Mouse (Mus musculus) heart, embryonic 13.5 days (tissue): ENCODE results near the gene Shroom3. TPM values are rescaled to one million over a fixed set of nuclear protein-coding genes. Genes with fewer than 3 reads are reported as not detected.

Source experiments
- ATAC-seq: fragments of 200-750 bp; cut with Nextera tagmentation; 2 replicates; pipeline ENCODE4 v1.8.0; 2017; ENCODE audit warnings: moderate TSS enrichment; ENCODE audit not compliant: insufficient number of reproducible peaks, low FRiP score, low TSS enrichment; ENCODE audit errors: extremely low read depth
- H3K27ac ChIP-seq: fragments of 300-500 bp; sonication (generic); replicated peaks from 2 replicates; pipeline ENCODE4 v1.5.1; 2015; ENCODE audit warnings: moderate library complexity, mild to moderate bottlenecking, inconsistent platforms
- H3K27me3 ChIP-seq: fragments of 300-500 bp; sonication (generic); replicated peaks from 2 replicates; pipeline ENCODE4 v1.6.1; 2015; ENCODE audit warnings: mild to moderate bottlenecking, inconsistent platforms
- H3K36me3 ChIP-seq: fragments of 300-500 bp; sonication (generic); 2 replicates; pipeline ENCODE4 v1.6.1; 2015; ENCODE audit warnings: mild to moderate bottlenecking, inconsistent platforms
- H3K4me1 ChIP-seq: fragments of 300-500 bp; sonication (generic); 2 replicates; pipeline ENCODE4 v1.6.1; 2015; ENCODE audit warnings: inconsistent platforms
- H3K4me2 ChIP-seq: fragments of 300-500 bp; sonication (generic); 2 replicates; pipeline ENCODE4 v1.6.1; 2015; ENCODE audit warnings: inconsistent platforms, mild to moderate bottlenecking, moderate library complexity
- H3K4me3 ChIP-seq: fragments of 300-500 bp; sonication (generic); 2 replicates; pipeline ENCODE4 v1.5.1; 2015; ENCODE audit warnings: moderate library complexity, mild to moderate bottlenecking, inconsistent platforms
- H3K9ac ChIP-seq: fragments of 300-500 bp; sonication (generic); 2 replicates; pipeline ENCODE4 v1.6.1; 2015; ENCODE audit warnings: inconsistent platforms, mild to moderate bottlenecking, moderate library complexity
- H3K9me3 ChIP-seq: fragments of 300-500 bp; sonication (generic); 2 replicates; pipeline ENCODE4 v1.6.1; 2016; ENCODE audit warnings: inconsistent platforms
- WGBS: fragments of 180-500 bp; shearing (Covaris S2); methylation state at CpG from one replicate; pipeline ENCODE4 v1.1.7; 2015; ENCODE audit warnings: mixed read lengths; 5-methylcytosine and 5-hydroxymethylcytosine counted together
- polyA plus RNA-seq: library from polyadenylated mRNA; unstranded; fragments of >200 nt; fragmentation: Nextera tagmentation; extraction: Ambion mirVana; gene quantifications from 2 replicates; pipeline ENCODE4 v1.2.1, GENCODE M21; 2015

Gene Shroom3
- polyA plus RNA-seq, 1 experiment from 2014 or later = 10.3 TPM

DNA sequence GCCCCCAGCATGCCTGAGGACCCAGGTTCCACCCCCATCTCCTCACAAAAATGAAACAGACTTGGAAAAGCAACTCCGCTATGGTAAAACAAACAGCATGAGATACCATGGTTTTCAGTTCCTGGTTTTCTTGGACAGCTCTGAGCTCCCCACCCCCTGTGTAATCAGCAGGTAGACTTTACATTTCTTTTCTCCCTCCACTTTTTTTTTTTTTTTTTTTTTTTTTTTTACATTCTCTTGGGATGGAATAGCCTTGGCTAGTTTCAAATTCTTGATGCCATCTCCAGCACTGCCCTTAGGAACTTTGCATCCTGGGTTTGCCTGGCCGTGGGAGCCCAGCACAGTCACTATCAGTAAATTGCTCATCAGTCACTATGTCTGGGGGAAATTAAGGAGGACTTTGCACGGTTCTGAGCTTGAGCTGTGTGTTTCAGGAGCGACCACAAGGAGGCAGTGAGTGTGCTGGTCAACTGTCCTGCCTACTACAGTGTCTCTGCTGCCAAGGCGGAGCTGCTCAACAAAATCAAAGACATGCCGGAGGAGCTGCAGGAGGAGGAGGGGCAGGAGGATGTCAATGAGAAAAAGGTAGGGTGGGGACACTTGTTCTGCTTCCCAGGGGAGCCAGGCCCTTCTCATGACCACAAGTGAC, 271.7 kb downstream of the Shroom3 start:
- WGBS = 39% methylated on average over 6 of the region's 6 CpGs
- Histone ChIP-seq H3K9me3 (no peaks in the 10 kb centered on the region), H3K9ac (0 out of 2 replicates have a peak overlapping the region, but pooled peaks have one; percentile 10), H3K4me3 (no peak overlapping the region), H3K4me2 (no peak overlapping the region), H3K36me3 (peaks cover 91% of the 10 kb centered on the region), H3K27me3 (no peaks in the 10 kb centered on the region), H3K27ac (peak overlapping the region; percentile 24; the same call in 1 of the 2 replicates), H3K4me1 (peaks cover 49% of the 10 kb centered on the region)
- ATAC-seq = no peak

GRCm38 (mm10) chr5:92959287-92959686, 276.1 kb downstream of the Shroom3 start:
- Histone ChIP-seq H3K27me3 (no peaks in the 10 kb centered on the region), H3K36me3 (peaks cover 71% of the 10 kb centered on the region), H3K9me3 (no peaks in the 10 kb centered on the region), H3K9ac (peak overlapping the region; percentile 68), H3K27ac (peak overlapping the region; percentile 90), H3K4me3 (no peak overlapping the region), H3K4me2 (peak overlapping the region; percentile 34), H3K4me1 (peaks cover 65% of the 10 kb centered on the region)
- ATAC-seq = no peak
- 40% methylated on average over 10 of the region's 10 CpGs for WGBS

- Histone ChIP-seq H3K4me3 (no peak overlapping the region), H3K27ac (peak overlapping the region; percentile 90), H3K4me1 (peaks cover 61% of the 10 kb centered on the region), H3K4me2 (peak overlapping the region; percentile 34), H3K27me3 (no peaks in the 10 kb centered on the region), H3K9ac (peak overlapping the region; percentile 68), H3K9me3 (no peaks in the 10 kb centered on the region), H3K36me3 (peaks cover 71% of the 10 kb centered on the region)
- WGBS = 37% methylated on average over 9 of the region's 9 CpGs
- no peak for ATAC-seq
These were observed 276.5 kb downstream of the Shroom3 start for GRCm38 (mm10) chr5:92959708-92960107.

- H3K36me3 ChIP-seq = peaks cover 71% of the 10 kb centered on the region
- peak overlapping the region; percentile 12; the same call in 1 of the 2 replicates for H3K4me2 ChIP-seq
- H3K4me1 ChIP-seq = peaks cover 53% of the 10 kb centered on the region
- no peak overlapping the region for H3K4me3 ChIP-seq
- peak overlapping the region; percentile 90 for H3K27ac ChIP-seq
- no peaks in the 10 kb centered on the region for H3K9me3 ChIP-seq
- no peak for ATAC-seq
- no peaks in the 10 kb centered on the region for H3K27me3 ChIP-seq
- peak overlapping the region; percentile 38 for H3K9ac ChIP-seq
- 66% methylated on average over 11 of the region's 11 CpGs for WGBS
These were observed 278.1 kb downstream of the Shroom3 start for GRCm38 (mm10) chr5:92961353-92961752.

GRCm38 (mm10) chr5:92961770-92962231, 278.6 kb downstream of the Shroom3 start:
- H3K4me2 ChIP-seq = peak overlapping the region; percentile 23
- 26% methylated on average over 7 of the region's 7 CpGs for WGBS
- H3K27me3 ChIP-seq = no peaks in the 10 kb centered on the region
- H3K4me3 ChIP-seq = no peak overlapping the region
- peak overlapping the region; percentile 90 for H3K27ac ChIP-seq
- peak overlapping the region; percentile 53 for H3K9ac ChIP-seq
- ATAC-seq = no peak
- H3K9me3 ChIP-seq = no peaks in the 10 kb centered on the region
- peaks cover 71% of the 10 kb centered on the region for H3K36me3 ChIP-seq
- H3K4me1 ChIP-seq = peaks cover 53% of the 10 kb centered on the region

GRCm38 (mm10) chr5:92964691-92965090, 281.5 kb downstream of the Shroom3 start:
- 74% methylated on average over 13 of the region's 13 CpGs for WGBS
- peaks cover 59% of the 10 kb centered on the region for H3K36me3 ChIP-seq
- no peak overlapping the region for H3K9ac ChIP-seq
- H3K27ac ChIP-seq = no peak overlapping the region
- H3K4me1 ChIP-seq = peaks cover 38% of the 10 kb centered on the region
- H3K4me3 ChIP-seq = no peak overlapping the region
- ATAC-seq = no peak
- no peak overlapping the region for H3K4me2 ChIP-seq
- no peaks in the 10 kb centered on the region for H3K9me3 ChIP-seq
- no peaks in the 10 kb centered on the region for H3K27me3 ChIP-seq

- Histone ChIP-seq H3K9me3 (no peaks in the 10 kb centered on the region), H3K27me3 (no peaks in the 10 kb centered on the region), H3K9ac (no peak overlapping the region), H3K4me3 (no peak overlapping the region), H3K27ac (no peak overlapping the region), H3K4me2 (no peak overlapping the region), H3K4me1 (peaks cover 19% of the 10 kb centered on the region), H3K36me3 (peaks cover 55% of the 10 kb centered on the region)
- 71% methylated on average over 8 of the region's 9 CpGs for WGBS
- ATAC-seq = no peak
These were observed 283.9 kb downstream of the Shroom3 start for GRCm38 (mm10) chr5:92967143-92967542.

DNA sequence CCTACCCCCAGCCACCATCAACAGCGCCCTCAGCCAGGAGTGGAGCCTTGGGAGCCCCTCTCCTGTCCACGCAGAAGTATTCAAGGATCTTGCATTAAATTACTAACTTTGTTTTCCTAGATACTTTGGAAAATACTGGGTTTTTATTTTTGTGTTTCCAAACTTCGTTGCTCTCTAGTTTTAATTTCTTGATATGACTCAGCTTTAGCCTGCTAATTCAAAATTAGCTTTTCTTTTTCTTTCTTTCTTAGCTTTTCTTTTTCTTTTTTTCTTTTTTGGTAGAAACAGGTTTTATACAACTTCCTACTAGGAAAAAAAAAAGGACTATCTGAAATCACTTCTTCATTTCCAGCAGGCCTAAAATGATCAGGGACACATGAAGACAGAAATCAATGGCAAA, 284.7 kb downstream of the Shroom3 start:
- Histone ChIP-seq H3K4me2 (no peak overlapping the region), H3K4me3 (no peak overlapping the region), H3K4me1 (peaks cover 15% of the 10 kb centered on the region), H3K9ac (no peak overlapping the region), H3K27me3 (no peaks in the 10 kb centered on the region), H3K36me3 (peaks cover 49% of the 10 kb centered on the region), H3K27ac (no peak overlapping the region), H3K9me3 (no peaks in the 10 kb centered on the region)
- no peak for ATAC-seq
- 86% methylated on average over 3 of the region's 3 CpGs for WGBS

GRCm38 (mm10) chr5:92969443-92969842, 286.2 kb downstream of the Shroom3 start:
- H3K9ac ChIP-seq = no peak overlapping the region
- H3K9me3 ChIP-seq = no peaks in the 10 kb centered on the region
- H3K27ac ChIP-seq = no peak overlapping the region
- H3K4me2 ChIP-seq = no peak overlapping the region
- no peaks in the 10 kb centered on the region for H3K27me3 ChIP-seq
- ATAC-seq = no peak
- H3K4me3 ChIP-seq = no peak overlapping the region
- H3K4me1 ChIP-seq = peaks cover 10% of the 10 kb centered on the region
- peaks cover 34% of the 10 kb centered on the region for H3K36me3 ChIP-seq
- 57% methylated on average over 8 of the region's 8 CpGs for WGBS

DNA sequence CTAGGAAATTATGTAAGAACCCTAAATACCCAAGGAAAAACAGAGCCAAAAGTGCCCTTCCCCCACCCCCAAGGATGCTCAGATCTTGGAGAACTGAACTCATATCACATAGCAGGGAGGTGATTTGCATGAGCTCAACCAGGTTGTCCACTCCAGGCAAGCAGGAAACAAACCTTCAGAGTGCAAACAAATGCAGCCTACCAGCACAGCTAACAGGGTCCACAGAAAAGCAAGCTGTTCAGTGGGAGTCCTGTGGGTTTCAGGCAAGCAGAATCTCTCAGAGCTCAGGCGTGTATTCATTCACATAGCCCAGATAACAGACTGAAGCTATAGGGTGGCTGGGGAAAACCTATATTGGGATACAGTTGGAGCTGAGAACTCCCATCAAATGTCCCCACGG, 286.7 kb downstream of the Shroom3 start:
- Histone ChIP-seq H3K9ac (no peak overlapping the region), H3K27ac (peak overlapping the region; percentile 38), H3K27me3 (no peaks in the 10 kb centered on the region), H3K9me3 (no peaks in the 10 kb centered on the region), H3K4me2 (no peak overlapping the region), H3K36me3 (peaks cover 29% of the 10 kb centered on the region), H3K4me1 (peaks cover 10% of the 10 kb centered on the region), H3K4me3 (no peak overlapping the region)
- ATAC-seq = no peak
- WGBS = 48% methylated on average over 2 of the region's 2 CpGs

- Histone ChIP-seq H3K9me3 (no peaks in the 10 kb centered on the region), H3K27me3 (no peaks in the 10 kb centered on the region), H3K27ac (peak overlapping the region; percentile 38; the same call in 1 of the 2 replicates), H3K4me1 (peaks cover 10% of the 10 kb centered on the region), H3K4me3 (no peak overlapping the region), H3K36me3 (peaks cover 24% of the 10 kb centered on the region), H3K4me2 (no peak overlapping the region), H3K9ac (no peak overlapping the region)
- ATAC-seq = no peak
- 23% methylated on average over 7 of the region's 7 CpGs for WGBS
These were observed 287.2 kb downstream of the Shroom3 start for GRCm38 (mm10) chr5:92970480-92970879.

DNA sequence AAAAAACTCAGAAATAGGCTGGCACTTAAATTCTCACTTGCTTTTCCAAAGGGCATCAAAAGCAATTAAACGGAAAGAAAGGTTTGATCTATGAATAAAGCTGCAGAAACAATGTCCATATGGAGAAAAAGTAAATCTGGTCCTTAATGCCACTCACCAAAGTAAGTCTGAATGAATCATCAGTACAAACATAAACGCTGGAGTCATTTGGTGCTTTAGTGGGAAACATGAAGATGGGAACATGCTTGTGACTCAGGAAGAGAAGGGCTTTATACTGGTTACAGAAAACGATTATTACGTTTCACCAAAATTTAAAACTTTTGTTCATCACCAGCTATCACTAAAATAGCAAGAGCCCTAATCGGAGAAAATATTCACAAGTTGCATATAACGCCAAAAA, 297.2 kb downstream of the Shroom3 start:
- WGBS = 78% methylated on average over 6 of the region's 6 CpGs
- Histone ChIP-seq H3K9ac (no peak overlapping the region), H3K27me3 (no peaks in the 10 kb centered on the region), H3K27ac (no peak overlapping the region), H3K4me3 (no peak overlapping the region), H3K4me1 (peaks cover 5% of the 10 kb centered on the region; the same call in 1 of the 2 replicates), H3K36me3 (no peaks in the 10 kb centered on the region), H3K4me2 (no peak overlapping the region), H3K9me3 (no peaks in the 10 kb centered on the region)
- ATAC-seq = no peak
